Comparison of ENCODE assay signal across 8 mouse cellular contexts in genomic region chr11:101870067-101870765, GRCm38 (mm10). TPM values are rescaled to one million over a fixed set of nuclear protein-coding genes. Genes with fewer than 3 reads are reported as not detected.
DNase-seq lines count a peak whose midpoint lies in the region; ATAC-seq lines count a peak whose summit lies in the region.

No protein-coding gene starts in this region.

- no peak for ATAC-seq in heart, embryonic 15.5 days (replicated peaks; ENCODE audit: insufficient number of reproducible peaks, insufficient read depth, low FRiP score, low read depth)
- no peak for ATAC-seq in heart, embryonic 11.5 days (replicated peaks; ENCODE audit: insufficient number of reproducible peaks, low FRiP score, low TSS enrichment)
- no peak for ATAC-seq in inflammation-experienced regulatory T-cells, adult 6 months
- no peak for ATAC-seq in hindbrain, embryonic 16.5 days

- peak; percentile 59 for DNase-seq in adipocyte (ENCODE audit: low spot score)
- DNase-seq in layer of hippocampus, adult 18-20 months (ENCODE audit: low spot score in 2 of 2): peak; percentile 12 to 61
- DNase-seq in lung, postnatal 25 days (ENCODE audit: low spot score): peak; percentile 58
- no peak for DNase-seq in ovary, postnatal 36 days (ENCODE audit: low spot score)

- 51% methylated on average over 18 of the region's 18 CpGs for WGBS in heart, embryonic 15.5 days
- 58% methylated on average over 18 of the region's 18 CpGs for WGBS in heart, embryonic 11.5 days (ENCODE audit: insufficient replicate concordance)
- WGBS in hindbrain, embryonic 16.5 days: 61% methylated on average over 18 of the region's 18 CpGs

- no peaks in the 10 kb centered on the region for H3K36me3 ChIP-seq in heart, embryonic 15.5 days
- H3K36me3 ChIP-seq in heart, embryonic 11.5 days (ENCODE audit: control insufficient read depth, insufficient read depth, low read length): no peaks in the 10 kb centered on the region
- no peaks in the 10 kb centered on the region for H3K36me3 ChIP-seq in hindbrain, embryonic 16.5 days (ENCODE audit: control insufficient read depth, insufficient read depth, low read length)

- H3K27me3 ChIP-seq in heart, embryonic 15.5 days: no peaks in the 10 kb centered on the region
- H3K27me3 ChIP-seq in heart, embryonic 11.5 days (ENCODE audit: control insufficient read depth, insufficient read depth, low read length): no peaks in the 10 kb centered on the region
- H3K27me3 ChIP-seq in hindbrain, embryonic 16.5 days (replicated peaks; ENCODE audit: control insufficient read depth, insufficient read depth, low read length): no peaks in the 10 kb centered on the region

- H3K4me1 ChIP-seq in heart, embryonic 15.5 days (replicated peaks): peaks cover 32% of the 10 kb centered on the region
- peaks cover 19% of the 10 kb centered on the region for H3K4me1 ChIP-seq in heart, embryonic 11.5 days (ENCODE audit: control insufficient read depth, insufficient read depth, low read length)
- peaks cover 5% of the 10 kb centered on the region; the same call in 1 of the 2 replicates for H3K4me1 ChIP-seq in hindbrain, embryonic 16.5 days (ENCODE audit: control insufficient read depth, insufficient read depth, low read depth, low read length)

- no peaks in the 10 kb centered on the region for H3K9me3 ChIP-seq in heart, embryonic 15.5 days (replicated peaks)
- no peaks in the 10 kb centered on the region for H3K9me3 ChIP-seq in heart, embryonic 11.5 days (replicated peaks; ENCODE audit: control insufficient read depth, low read length)
- H3K9me3 ChIP-seq in hindbrain, embryonic 16.5 days (ENCODE audit: control insufficient read depth, low read length): no peaks in the 10 kb centered on the region

- no peak overlapping the region for H3K4me3 ChIP-seq in heart, embryonic 15.5 days
- no peak overlapping the region for H3K4me3 ChIP-seq in heart, embryonic 11.5 days (ENCODE audit: low read depth, low read length)
- H3K4me3 ChIP-seq in hindbrain, embryonic 16.5 days (ENCODE audit: low read length): no peak overlapping the region

- H3K27ac ChIP-seq in heart, embryonic 15.5 days: 0 out of 2 replicates have a peak overlapping the region, but pooled peaks have one; percentile 29
- H3K27ac ChIP-seq in heart, embryonic 11.5 days (ENCODE audit: low read depth, low read length): no peak overlapping the region
- no peak overlapping the region for H3K27ac ChIP-seq in hindbrain, embryonic 16.5 days (ENCODE audit: low read depth, low read length)

- H3K4me2 ChIP-seq in heart, embryonic 15.5 days: no peak overlapping the region
- H3K4me2 ChIP-seq in heart, embryonic 11.5 days: no peak overlapping the region
- H3K4me2 ChIP-seq in hindbrain, embryonic 16.5 days (ENCODE audit: low read length): no peak overlapping the region

- no peak overlapping the region for H3K9ac ChIP-seq in heart, embryonic 15.5 days
- H3K9ac ChIP-seq in heart, embryonic 11.5 days (ENCODE audit: low read depth, low read length): no peak overlapping the region
- H3K9ac ChIP-seq in hindbrain, embryonic 16.5 days (ENCODE audit: low read depth, low read length): no peak overlapping the region

RNA-seq across cellular contexts. Expression of gene Meox1, which starts 24.0 kb away (rescaled TPM):
- polyA plus RNA-seq in heart, embryonic 15.5 days (2015; fragmentation: Nextera tagmentation; extraction: Ambion mirVana): 15.7 and 19.8 TPM in 2 replicates
- 13.2 and 14.5 TPM in 2 replicates for polyA plus RNA-seq in heart, embryonic 11.5 days (2014; fragmentation: Nextera tagmentation; extraction: Ambion mirVana)
- total RNA-seq in layer of hippocampus, adult 18-20 months (2021): under 1 TPM; 0.64 to 0.86 TPM
- not detected for polyA plus RNA-seq in inflammation-experienced regulatory T-cells, adult 6 months (2017; shearing (Covaris generic))
- polyA plus RNA-seq in hindbrain, embryonic 16.5 days (2015; fragmentation: Nextera tagmentation; extraction: Ambion mirVana): 0.96 and 0.99 TPM in 2 replicates
